Mouse (Mus musculus): ENCODE measurements at regions not wholly inside any gene's neighbourhood (a gene's known extent, or its start where the extent isn't known, plus 50 kb on each side); places are given as distances from the start of the nearest gene placed in this dataset.

GRCm38 (mm10) chr3:9146481-9146880, 463.4 kb downstream of the Zfp704 start:
- Histone ChIP-seq H3K27me3 (ENCODE audit: control insufficient read depth, insufficient read depth, low read depth, low read length) (no peaks in the 10 kb centered on the region), H3K4me2 (ENCODE audit: low read length) (no peak overlapping the region), H3K9ac (ENCODE audit: low read depth, low read length) (no peak overlapping the region), H3K36me3 (ENCODE audit: control insufficient read depth, insufficient read depth, low read length) (no peaks in the 10 kb centered on the region), H3K4me3 (ENCODE audit: low read depth, low read length) (no peak overlapping the region), H3K4me1 (ENCODE audit: control insufficient read depth, insufficient read depth, low read length) (no peaks in the 10 kb centered on the region), H3K27ac (ENCODE audit: low read length) (no peak overlapping the region), H3K9me3 (replicated peaks; ENCODE audit: control insufficient read depth, low read length, poor library complexity, severe bottlenecking) (no peaks in the 10 kb centered on the region)
- WGBS: 51% methylated on average over 6 of the region's 6 CpGs
- ATAC-seq: no peak

- no peak for ATAC-seq
- 89% methylated on average over 7 of the region's 7 CpGs for WGBS
- Histone ChIP-seq H3K4me1 (ENCODE audit: control insufficient read depth, insufficient read depth, low read length) (no peaks in the 10 kb centered on the region), H3K4me2 (ENCODE audit: low read length) (no peak overlapping the region), H3K27me3 (ENCODE audit: control insufficient read depth, insufficient read depth, low read depth, low read length) (no peaks in the 10 kb centered on the region), H3K36me3 (ENCODE audit: control insufficient read depth, insufficient read depth, low read length) (no peaks in the 10 kb centered on the region), H3K4me3 (ENCODE audit: low read depth, low read length) (no peak overlapping the region), H3K27ac (ENCODE audit: low read length) (no peak overlapping the region), H3K9me3 (replicated peaks; ENCODE audit: control insufficient read depth, low read length, poor library complexity, severe bottlenecking) (no peaks in the 10 kb centered on the region), H3K9ac (ENCODE audit: low read depth, low read length) (no peak overlapping the region)
These were observed 464.3 kb downstream of the Zfp704 start for GRCm38 (mm10) chr3:9145612-9146011.

- H3K4me3 ChIP-seq (ENCODE audit: low read depth, low read length): no peak overlapping the region
- H3K27ac ChIP-seq (ENCODE audit: low read length): no peak overlapping the region
- no peak for ATAC-seq
- 66% methylated on average over 5 of the region's 5 CpGs for WGBS
- H3K4me2 ChIP-seq (ENCODE audit: low read length): no peak overlapping the region
- no peak overlapping the region for H3K9ac ChIP-seq (ENCODE audit: low read depth, low read length)
- H3K9me3 ChIP-seq (replicated peaks; ENCODE audit: control insufficient read depth, low read length, poor library complexity, severe bottlenecking): no peaks in the 10 kb centered on the region
- H3K27me3 ChIP-seq (ENCODE audit: control insufficient read depth, insufficient read depth, low read depth, low read length): no peaks in the 10 kb centered on the region
- no peaks in the 10 kb centered on the region for H3K36me3 ChIP-seq (ENCODE audit: control insufficient read depth, insufficient read depth, low read length)
- no peaks in the 10 kb centered on the region for H3K4me1 ChIP-seq (ENCODE audit: control insufficient read depth, insufficient read depth, low read length)
These were observed 468.0 kb downstream of the Zfp704 start for GRCm38 (mm10) chr3:9141836-9142235.

- no peak overlapping the region for H3K9ac ChIP-seq (ENCODE audit: low read depth, low read length)
- WGBS: 87% methylated on average over 22 of the region's 22 CpGs
- H3K36me3 ChIP-seq (ENCODE audit: control insufficient read depth, insufficient read depth, low read length): no peaks in the 10 kb centered on the region
- no peak overlapping the region for H3K27ac ChIP-seq (ENCODE audit: low read length)
- no peak; the same call in 1 of the 2 replicates for ATAC-seq
- no peaks in the 10 kb centered on the region for H3K27me3 ChIP-seq (ENCODE audit: control insufficient read depth, insufficient read depth, low read depth, low read length)
- no peaks in the 10 kb centered on the region for H3K9me3 ChIP-seq (replicated peaks; ENCODE audit: control insufficient read depth, low read length, poor library complexity, severe bottlenecking)
- no peak overlapping the region for H3K4me2 ChIP-seq (ENCODE audit: low read length)
- no peaks in the 10 kb centered on the region for H3K4me1 ChIP-seq (ENCODE audit: control insufficient read depth, insufficient read depth, low read length)
- H3K4me3 ChIP-seq (ENCODE audit: low read depth, low read length): no peak overlapping the region
These were observed 472.6 kb downstream of the Zfp704 start for GRCm38 (mm10) chr3:9137131-9137874.

GRCm38 (mm10) chr3:9133991-9134390, 475.9 kb downstream of the Zfp704 start:
- no peaks in the 10 kb centered on the region for H3K9me3 ChIP-seq (replicated peaks; ENCODE audit: control insufficient read depth, low read length, poor library complexity, severe bottlenecking)
- no peak overlapping the region for H3K4me3 ChIP-seq (ENCODE audit: low read depth, low read length)
- 75% methylated on average over 12 of the region's 12 CpGs for WGBS
- H3K9ac ChIP-seq (ENCODE audit: low read depth, low read length): no peak overlapping the region
- no peak overlapping the region for H3K27ac ChIP-seq (ENCODE audit: low read length)
- no peak overlapping the region for H3K4me2 ChIP-seq (ENCODE audit: low read length)
- H3K27me3 ChIP-seq (ENCODE audit: control insufficient read depth, insufficient read depth, low read depth, low read length): no peaks in the 10 kb centered on the region
- H3K4me1 ChIP-seq (ENCODE audit: control insufficient read depth, insufficient read depth, low read length): no peaks in the 10 kb centered on the region
- no peak for ATAC-seq
- no peaks in the 10 kb centered on the region for H3K36me3 ChIP-seq (ENCODE audit: control insufficient read depth, insufficient read depth, low read length)

- no peak for ATAC-seq
- Histone ChIP-seq H3K27me3 (ENCODE audit: control insufficient read depth, insufficient read depth, low read depth, low read length) (no peaks in the 10 kb centered on the region), H3K36me3 (ENCODE audit: control insufficient read depth, insufficient read depth, low read length) (no peaks in the 10 kb centered on the region), H3K4me2 (ENCODE audit: low read length) (no peak overlapping the region), H3K4me1 (ENCODE audit: control insufficient read depth, insufficient read depth, low read length) (no peaks in the 10 kb centered on the region), H3K9ac (ENCODE audit: low read depth, low read length) (no peak overlapping the region), H3K4me3 (ENCODE audit: low read depth, low read length) (no peak overlapping the region), H3K9me3 (replicated peaks; ENCODE audit: control insufficient read depth, low read length, poor library complexity, severe bottlenecking) (no peaks in the 10 kb centered on the region), H3K27ac (ENCODE audit: low read length) (no peak overlapping the region)
- 81% methylated on average over 12 of the region's 12 CpGs for WGBS
These were observed 477.7 kb downstream of the Zfp704 start for GRCm38 (mm10) chr3:9132104-9132751.

- Histone ChIP-seq H3K27ac (ENCODE audit: low read length) (no peak overlapping the region), H3K27me3 (ENCODE audit: control insufficient read depth, insufficient read depth, low read depth, low read length) (no peaks in the 10 kb centered on the region), H3K9ac (ENCODE audit: low read depth, low read length) (no peak overlapping the region), H3K4me1 (ENCODE audit: control insufficient read depth, insufficient read depth, low read length) (no peaks in the 10 kb centered on the region), H3K4me2 (ENCODE audit: low read length) (no peak overlapping the region), H3K36me3 (ENCODE audit: control insufficient read depth, insufficient read depth, low read length) (no peaks in the 10 kb centered on the region), H3K9me3 (replicated peaks; ENCODE audit: control insufficient read depth, low read length, poor library complexity, severe bottlenecking) (no peaks in the 10 kb centered on the region), H3K4me3 (ENCODE audit: low read depth, low read length) (no peak overlapping the region)
- WGBS: 72% methylated on average over 4 of the region's 4 CpGs
- no peak for ATAC-seq
These were observed 478.5 kb downstream of the Zfp704 start for GRCm38 (mm10) chr3:9131366-9131765.

GRCm38 (mm10) chr3:9128407-9128806, 481.5 kb downstream of the Zfp704 start:
- no peak overlapping the region for H3K4me3 ChIP-seq (ENCODE audit: low read depth, low read length)
- H3K27me3 ChIP-seq (ENCODE audit: control insufficient read depth, insufficient read depth, low read depth, low read length): no peaks in the 10 kb centered on the region
- no peaks in the 10 kb centered on the region for H3K36me3 ChIP-seq (ENCODE audit: control insufficient read depth, insufficient read depth, low read length)
- H3K4me1 ChIP-seq (ENCODE audit: control insufficient read depth, insufficient read depth, low read length): no peaks in the 10 kb centered on the region
- H3K9me3 ChIP-seq (replicated peaks; ENCODE audit: control insufficient read depth, low read length, poor library complexity, severe bottlenecking): no peaks in the 10 kb centered on the region
- no peak overlapping the region for H3K4me2 ChIP-seq (ENCODE audit: low read length)
- H3K9ac ChIP-seq (ENCODE audit: low read depth, low read length): no peak overlapping the region
- no peak for ATAC-seq
- no peak overlapping the region for H3K27ac ChIP-seq (ENCODE audit: low read length)
- WGBS: 70% methylated on average over 4 of the region's 4 CpGs

GRCm38 (mm10) chr3:9123079-9123478, 486.8 kb downstream of the Zfp704 start:
- no peak overlapping the region for H3K4me2 ChIP-seq (ENCODE audit: low read length)
- no peaks in the 10 kb centered on the region for H3K9me3 ChIP-seq (replicated peaks; ENCODE audit: control insufficient read depth, low read length, poor library complexity, severe bottlenecking)
- WGBS: 46% methylated on average over 5 of the region's 5 CpGs
- no peak overlapping the region for H3K9ac ChIP-seq (ENCODE audit: low read depth, low read length)
- no peaks in the 10 kb centered on the region for H3K4me1 ChIP-seq (ENCODE audit: control insufficient read depth, insufficient read depth, low read length)
- H3K36me3 ChIP-seq (ENCODE audit: control insufficient read depth, insufficient read depth, low read length): no peaks in the 10 kb centered on the region
- no peak for ATAC-seq
- H3K27ac ChIP-seq (ENCODE audit: low read length): no peak overlapping the region
- H3K27me3 ChIP-seq (ENCODE audit: control insufficient read depth, insufficient read depth, low read depth, low read length): no peaks in the 10 kb centered on the region
- no peak overlapping the region for H3K4me3 ChIP-seq (ENCODE audit: low read depth, low read length)
